Comparison of ENCODE assay signal across 8 mouse cellular contexts in genomic region chr11:19026581-19027561, GRCm38 (mm10). TPM values are rescaled to one million over a fixed set of nuclear protein-coding genes. Genes with fewer than 3 reads are reported as not detected.
DNase-seq lines count a peak whose midpoint lies in the region; ATAC-seq and TF ChIP-seq lines count a peak whose summit lies in the region.

No protein-coding gene starts in this region.

- peak; percentile 85 for ATAC-seq in cerebellum, adult (ENCODE audit: insufficient number of reproducible peaks, low FRiP score, low TSS enrichment)
- peak; percentile 85 for ATAC-seq in forebrain, embryonic 11.5 days (replicated peaks; ENCODE audit: low FRiP score)
- peak; percentile 71 to 83 for ATAC-seq in hematopoietic stem cell, adult 5-6 weeks (replicated peaks in 1 of 2; ENCODE audit: insufficient read depth in 1 of 2, low FRiP score in 2 of 2, low TSS enrichment in 1 of 2, low read depth in 1 of 2, poor library complexity in 2 of 2, severe bottlenecking in 2 of 2)
- peak; percentile 30 for ATAC-seq in monocyte, adult 5-6 weeks (replicated peaks; ENCODE audit: insufficient number of reproducible peaks, low FRiP score, low TSS enrichment, poor library complexity, severe bottlenecking)

- H3K4me2 ChIP-seq in forebrain, embryonic 11.5 days (ENCODE audit: low read depth, low read length, severe bottlenecking): peak overlapping the region; percentile 72

- H3K9me3 ChIP-seq in forebrain, embryonic 11.5 days (ENCODE audit: control insufficient read depth, low read length): no peaks in the 10 kb centered on the region

- no peak for TF ChIP-seq CTCF in bone marrow macrophage, adult 2 months (IDR thresholded peaks at IDR 0.05; ENCODE audit: low read depth, low read length)
- no peak for TF ChIP-seq CTCF in liver, adult 2 months (IDR thresholded peaks at IDR 0.05; ENCODE audit: low read depth, low read length)

- H3K4me3 ChIP-seq in bone marrow macrophage, adult 2 months (ENCODE audit: insufficient read depth, low read length): 0 out of 2 replicates have a peak overlapping the region, but pooled peaks have one; percentile 12
- H3K4me3 ChIP-seq in forebrain, embryonic 11.5 days (ENCODE audit: low read depth, low read length): peak overlapping the region; percentile 39
- H3K4me3 ChIP-seq in liver, adult 2 months (ENCODE audit: insufficient read depth, low read depth, low read length): peak overlapping the region; percentile 43; the same call in 1 of the 2 replicates

- no peak for TF ChIP-seq POLR2A in bone marrow macrophage, adult 2 months (IDR thresholded peaks at IDR 0.05; ENCODE audit: borderline replicate concordance, low read depth, low read length)
- TF ChIP-seq POLR2A in liver, adult 2 months (IDR thresholded peaks at IDR 0.05; ENCODE audit: extremely low read depth, insufficient read depth, low read length): no peak

- no peak overlapping the region for H3K27ac ChIP-seq in bone marrow macrophage, adult 2 months (ENCODE audit: insufficient read depth, low read depth, low read length)
- no peak overlapping the region for H3K27ac ChIP-seq in forebrain, embryonic 11.5 days (ENCODE audit: low read depth, low read length)
- no peak overlapping the region for H3K27ac ChIP-seq in liver, adult 2 months (replicated peaks; ENCODE audit: insufficient read depth, low read depth, low read length)

- no peaks in the 10 kb centered on the region for H3K79me2 ChIP-seq in liver, adult 2 months (ENCODE audit: control insufficient read depth, insufficient read depth, low read length)

- H3K27me3 ChIP-seq in forebrain, embryonic 11.5 days (ENCODE audit: control insufficient read depth, insufficient read depth, low read length): peaks cover 26% of the 10 kb centered on the region
- H3K27me3 ChIP-seq in liver, adult 2 months (ENCODE audit: control insufficient read depth, insufficient read depth, low read length): peaks cover 13% of the 10 kb centered on the region; the same call in 1 of the 2 replicates

- H3K9ac ChIP-seq in forebrain, embryonic 11.5 days (ENCODE audit: low read length): peak overlapping the region; percentile 63
- H3K9ac ChIP-seq in liver, adult 2 months (ENCODE audit: low read depth, low read length): no peak overlapping the region; the same call in 1 of the 2 replicates

- H3K4me1 ChIP-seq in bone marrow macrophage, adult 2 months (ENCODE audit: control insufficient read depth, insufficient read depth, low read length): no peaks in the 10 kb centered on the region
- peaks cover 8% of the 10 kb centered on the region for H3K4me1 ChIP-seq in forebrain, embryonic 11.5 days (replicated peaks; ENCODE audit: control insufficient read depth, insufficient read depth, low read length)
- no peaks in the 10 kb centered on the region; the same call in 1 of the 2 replicates for H3K4me1 ChIP-seq in liver, adult 2 months (ENCODE audit: control insufficient read depth, insufficient read depth, low read length)

- no peaks in the 10 kb centered on the region for H3K36me3 ChIP-seq in forebrain, embryonic 11.5 days (ENCODE audit: control insufficient read depth, insufficient read depth, low read length)
- H3K36me3 ChIP-seq in liver, adult 2 months (ENCODE audit: control insufficient read depth, insufficient read depth, low read length): no peaks in the 10 kb centered on the region

- WGBS in forebrain, embryonic 11.5 days: under 1% methylated on average over 58 of the region's 58 CpGs
- WGBS in liver, adult 2 months: under 1% methylated on average over 58 of the region's 58 CpGs

- no peak for DNase-seq in cerebellum, adult 8-10 months
- peak; percentile 84 for DNase-seq in forebrain, embryonic 11.5 days (ENCODE audit: low spot score)
- DNase-seq in liver, adult 2 months (ENCODE audit: extremely low read depth, low read depth, low spot score): no peak
- DNase-seq in adipocyte (ENCODE audit: low spot score): no peak

RNA-seq across cellular contexts. Expression of gene Meis1, which starts 8.1 kb away (rescaled TPM):
- polyA plus RNA-seq in bone marrow macrophage, adult 2 months (2012; ENCODE audit: insufficient read depth, insufficient read length, missing spikeins): 2.8 and 2.9 TPM in 2 replicates
- 29.9 and 34.1 TPM in 2 replicates for polyA plus RNA-seq in forebrain, embryonic 11.5 days (2014; fragmentation: Nextera tagmentation; extraction: Ambion mirVana)
- total RNA-seq in hematopoietic stem cell, adult 5-6 weeks (2017): 253 and 263 TPM in 2 replicates
- 4.8 and 6.1 TPM in 2 replicates for total RNA-seq in liver, adult 2 months (2014; rRNA removed)
- 2.0 and 2.5 TPM in 2 replicates for polyA plus RNA-seq in liver, adult 2 months (2012; rRNA removed)
- 6.7 to 11.1 TPM (median 10.2 TPM) in 3 replicates for total RNA-seq in monocyte, adult 5-6 weeks (2017)

Comparison
In these comparisons a context has a peak if more than half of its experiments do, and no peak if none do; other contexts are left out.
1. ATAC-seq: peak in every context shown above with its lines; median percentile 85 in cerebellum, adult; 85 in forebrain, embryonic 11.5 days; 77 in hematopoietic stem cell, adult 5-6 weeks; 30 in monocyte, adult 5-6 weeks.
2. RNA of gene Meis1, which starts 8.1 kb away (total RNA-seq): 253 to 263 TPM in hematopoietic stem cell, adult 5-6 weeks; 6.7 to 11.1 TPM in monocyte, adult 5-6 weeks and 4.8 to 6.1 TPM in liver, adult 2 months; every median in the first group is over 10 times any median in the second.
3. Peak in every context shown above with its lines, with median percentiles within 50 percentile points of each other: H3K4me3 ChIP-seq.